Mouse (Mus musculus) C2C12 (cell line): ENCODE measurements around the gene Mzt1.

ENCODE experiments used
- CEBPB ChIP-seq: IDR thresholded peaks from one replicate; pipeline ENCODE4 v1.6.1; 2011; ENCODE audit warnings: low read depth, mild to moderate bottlenecking, control low read depth, moderate library complexity
- CTCF ChIP-seq: IDR thresholded peaks from one replicate; pipeline ENCODE4 v1.5.1; 2011; ENCODE audit not compliant: control insufficient read depth, insufficient read depth, insufficient read length
- FOSL1 ChIP-seq: IDR thresholded peaks from one replicate; pipeline ENCODE4 v1.8.0; 2011; ENCODE audit warnings: mild to moderate bottlenecking, low read length; ENCODE audit not compliant: poor library complexity, insufficient read depth, severe bottlenecking
- MAX ChIP-seq: IDR thresholded peaks from one replicate; pipeline ENCODE4 v1.6.1; 2011; ENCODE audit warnings: mild to moderate bottlenecking, control low read depth
- MYOD1 ChIP-seq: IDR thresholded peaks from one replicate; pipeline ENCODE4 v1.6.1; 2011; ENCODE audit warnings: low read depth; ENCODE audit not compliant: control insufficient read depth, insufficient read length
- MYOG ChIP-seq: IDR thresholded peaks from one replicate; pipeline ENCODE4 v1.6.1; 2011; ENCODE audit not compliant: control insufficient read depth, insufficient read length; ENCODE audit errors: extremely low read depth
- USF1 ChIP-seq: IDR thresholded peaks from one replicate; pipeline ENCODE4 v1.6.1; 2011; ENCODE audit warnings: low read depth, mild to moderate bottlenecking, control low read depth, moderate library complexity

DNA sequence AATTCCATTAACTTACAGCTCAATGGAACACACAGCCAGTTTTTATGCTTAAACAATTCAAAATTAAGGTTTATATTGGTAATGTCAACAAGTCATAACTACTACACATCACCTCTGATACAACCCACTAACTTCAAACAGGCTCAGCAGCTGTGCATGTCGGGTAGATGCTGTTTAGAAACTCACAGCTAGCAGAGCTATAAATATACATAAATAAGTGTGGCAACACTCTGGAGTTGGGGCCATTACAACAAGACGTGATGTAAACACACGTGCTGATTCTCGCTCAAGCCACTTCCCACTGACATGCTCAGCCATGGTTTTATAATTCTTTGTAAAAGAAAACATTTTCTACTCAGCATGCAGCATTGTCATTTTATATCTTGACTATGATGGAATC is 9.9 kb downstream of the Mzt1 start:
- TF ChIP-seq MYOG (no peak), CTCF (no peak), CEBPB (no peak), USF1 (no peak), MAX (no peak), FOSL1 (no peak), MYOD1 (no peak)
